Mouse (Mus musculus): Measurements from ENCODE around the gene Acap3. TPM values are rescaled to one million over a fixed set of nuclear protein-coding genes. Genes with fewer than 3 reads are reported as not detected.

Acap3 gene
- total and polyA plus RNA-seq, 2 experiments from 2014 or later = 84.2 to 116 TPM

- Histone ChIP-seq H3K27ac (ENCODE audit: low read depth, low read length) (no peak overlapping the region), H3K4me3 (ENCODE audit: low read depth, low read length) (no peak overlapping the region), H3K36me3 (ENCODE audit: insufficient read depth) (peaks cover 11% of the 10 kb centered on the region), H3K4me2 (ENCODE audit: low read depth) (0 out of 2 replicates have a peak overlapping the region, but pooled peaks have one; percentile 88), H3K9me3 (ENCODE audit: low read length) (no peaks in the 10 kb centered on the region), H3K4me1 (ENCODE audit: insufficient read depth) (peaks cover 23% of the 10 kb centered on the region), H3K27me3 (ENCODE audit: insufficient read depth, low read length) (no peaks in the 10 kb centered on the region), H3K9ac (no peak overlapping the region)
- 90% methylated on average over 3 of the region's 3 CpGs for WGBS
- no peak for TF ChIP-seq CTCF (IDR thresholded peaks at IDR 0.05; ENCODE audit: low read depth)
- DNase-seq = no peak
- ATAC-seq = no peak
Measured at GRCm38 (mm10) chr4:155849792-155850451, 41.7 kb upstream of the Acap3 start.

- DNase-seq (no peak), ATAC-seq (no peak)
- Histone ChIP-seq H3K36me3 (ENCODE audit: insufficient read depth) (peaks cover 25% of the 10 kb centered on the region), H3K27ac (ENCODE audit: low read depth, low read length) (no peak overlapping the region), H3K27me3 (ENCODE audit: insufficient read depth, low read length) (no peaks in the 10 kb centered on the region), H3K4me1 (ENCODE audit: insufficient read depth) (peaks cover 23% of the 10 kb centered on the region), H3K4me2 (ENCODE audit: low read depth) (no peak overlapping the region), H3K9ac (no peak overlapping the region), H3K4me3 (ENCODE audit: low read depth, low read length) (no peak overlapping the region), H3K9me3 (ENCODE audit: low read length) (no peaks in the 10 kb centered on the region)
- WGBS = 94% methylated on average over 3 of the region's 3 CpGs
- TF ChIP-seq CTCF (IDR thresholded peaks at IDR 0.05; ENCODE audit: low read depth) = no peak
Measured at GRCm38 (mm10) chr4:155851368-155851767, 40.3 kb upstream of the Acap3 start.

- no peak for DNase-seq
- no peak overlapping the region for H3K9ac ChIP-seq
- TF ChIP-seq CTCF (IDR thresholded peaks at IDR 0.05; ENCODE audit: low read depth) = no peak
- H3K4me2 ChIP-seq (ENCODE audit: low read depth) = no peak overlapping the region
- 62% methylated on average over 2 of the region's 2 CpGs for WGBS
- no peak overlapping the region for H3K27ac ChIP-seq (ENCODE audit: low read depth, low read length)
- H3K4me1 ChIP-seq (ENCODE audit: insufficient read depth) = peaks cover 18% of the 10 kb centered on the region
- no peaks in the 10 kb centered on the region for H3K9me3 ChIP-seq (ENCODE audit: low read length)
- H3K36me3 ChIP-seq (ENCODE audit: insufficient read depth) = peaks cover 32% of the 10 kb centered on the region
- ATAC-seq = no peak
- no peaks in the 10 kb centered on the region for H3K27me3 ChIP-seq (ENCODE audit: insufficient read depth, low read length)
- H3K4me3 ChIP-seq (ENCODE audit: low read depth, low read length) = no peak overlapping the region
Measured at GRCm38 (mm10) chr4:155851951-155852411, 39.6 kb upstream of the Acap3 start.

- Histone ChIP-seq H3K9ac (no peak overlapping the region), H3K36me3 (ENCODE audit: insufficient read depth) (peaks cover 46% of the 10 kb centered on the region), H3K9me3 (ENCODE audit: low read length) (no peaks in the 10 kb centered on the region), H3K4me1 (ENCODE audit: insufficient read depth) (peaks cover 13% of the 10 kb centered on the region), H3K27me3 (ENCODE audit: insufficient read depth, low read length) (no peaks in the 10 kb centered on the region), H3K4me3 (ENCODE audit: low read depth, low read length) (no peak overlapping the region), H3K4me2 (ENCODE audit: low read depth) (no peak overlapping the region), H3K27ac (ENCODE audit: low read depth, low read length) (no peak overlapping the region)
- no peak for TF ChIP-seq CTCF (IDR thresholded peaks at IDR 0.05; ENCODE audit: low read depth)
- ATAC-seq (no peak), DNase-seq (no peak)
- 92% methylated on average over 9 of the region's 9 CpGs for WGBS
Measured at GRCm38 (mm10) chr4:155853421-155853820, 38.2 kb upstream of the Acap3 start.

GRCm38 (mm10) chr4:155854991-155855390, 36.6 kb upstream of the Acap3 start:
- H3K36me3 ChIP-seq (ENCODE audit: insufficient read depth) = peaks cover 62% of the 10 kb centered on the region
- H3K4me3 ChIP-seq (ENCODE audit: low read depth, low read length) = no peak overlapping the region
- 97% methylated on average over 12 of the region's 12 CpGs for WGBS
- no peaks in the 10 kb centered on the region for H3K4me1 ChIP-seq (ENCODE audit: insufficient read depth)
- no peak overlapping the region for H3K4me2 ChIP-seq (ENCODE audit: low read depth)
- H3K9ac ChIP-seq = no peak overlapping the region
- H3K9me3 ChIP-seq (ENCODE audit: low read length) = no peaks in the 10 kb centered on the region
- H3K27ac ChIP-seq (ENCODE audit: low read depth, low read length) = no peak overlapping the region
- no peaks in the 10 kb centered on the region for H3K27me3 ChIP-seq (ENCODE audit: insufficient read depth, low read length)
- no peak for TF ChIP-seq CTCF (IDR thresholded peaks at IDR 0.05; ENCODE audit: low read depth)
- DNase-seq (no peak), ATAC-seq (no peak)

- Histone ChIP-seq H3K9ac (no peak overlapping the region), H3K4me3 (ENCODE audit: low read depth, low read length) (no peak overlapping the region), H3K36me3 (ENCODE audit: insufficient read depth) (peaks cover 71% of the 10 kb centered on the region), H3K27me3 (ENCODE audit: insufficient read depth, low read length) (no peaks in the 10 kb centered on the region), H3K4me2 (ENCODE audit: low read depth) (no peak overlapping the region), H3K27ac (ENCODE audit: low read depth, low read length) (no peak overlapping the region), H3K4me1 (ENCODE audit: insufficient read depth) (no peaks in the 10 kb centered on the region), H3K9me3 (ENCODE audit: low read length) (no peaks in the 10 kb centered on the region)
- ATAC-seq = no peak
- 93% methylated on average over 12 of the region's 12 CpGs for WGBS
- no peak for DNase-seq
- no peak for TF ChIP-seq CTCF (IDR thresholded peaks at IDR 0.05; ENCODE audit: low read depth)
Measured at GRCm38 (mm10) chr4:155856071-155856470, 35.6 kb upstream of the Acap3 start.

GRCm38 (mm10) chr4:155856881-155857280, 34.7 kb upstream of the Acap3 start:
- no peaks in the 10 kb centered on the region for H3K27me3 ChIP-seq (ENCODE audit: insufficient read depth, low read length)
- peaks cover 80% of the 10 kb centered on the region for H3K36me3 ChIP-seq (ENCODE audit: insufficient read depth)
- whole genome bisulfite sequencing = 84% methylated on average over 3 of the region's 3 CpGs
- no peaks in the 10 kb centered on the region for H3K9me3 ChIP-seq (ENCODE audit: low read length)
- ATAC-seq = no peak
- no peak overlapping the region for H3K27ac ChIP-seq (ENCODE audit: low read depth, low read length)
- no peak for TF ChIP-seq CTCF (IDR thresholded peaks at IDR 0.05; ENCODE audit: low read depth)
- DNase-seq = no peak
- H3K9ac ChIP-seq = no peak overlapping the region
- no peak overlapping the region for H3K4me3 ChIP-seq (ENCODE audit: low read depth, low read length)
- H3K4me1 ChIP-seq (ENCODE audit: insufficient read depth) = no peaks in the 10 kb centered on the region
- H3K4me2 ChIP-seq (ENCODE audit: low read depth) = no peak overlapping the region
